Mouse (Mus musculus) CD8-positive naive resting alpha-beta T cell, adult 57 days (primary cell): ENCODE measurements around the gene Pih1d1. TPM values are rescaled to one million over a fixed set of nuclear protein-coding genes. Genes with fewer than 3 reads are reported as not detected.

Experiments used
- total RNA-seq: library from RNA; stranded (reverse); gene quantifications from one replicate; pipeline ENCODE4 v1.2.4, GENCODE M21; 2023

Gene Pih1d1
- total RNA-seq = 32.4 TPM

GRCm38 (mm10) chr7:45154096-45154992, at the start of gene Pih1d1, which contains the start of gene Aldh16a1:
Pih1d1 (plus strand) TSS chr7:45154303.
Aldh16a1 (minus strand) TSS chr7:45154584.

GRCm38 (mm10) chr7:45124224-45125143, 29.6 kb upstream of the Pih1d1 start, which contains the start of gene Rps11:
Rps11 (minus strand) TSS chr7:45124439.

GRCm38 (mm10) chr7:45128624-45129246, 25.4 kb upstream of the Pih1d1 start, which contains the start of gene Rpl13a:
Rpl13a (minus strand) TSS chr7:45128761.

GRCm38 (mm10) chr7:45135993-45136567, 18.0 kb upstream of the Pih1d1 start, which contains the start of the genes Gm45713 and Flt3l:
Gm45713 (minus strand) TSS chr7:45136231.
Flt3l (minus strand) TSS chr7:45136432.

GRCm38 (mm10) chr7:45163735-45164490, 9.8 kb downstream of the Pih1d1 start, which contains the start of gene Slc17a7:
Slc17a7 (plus strand) TSS chr7:45163949.

GRCm38 (mm10) chr7:45179469-45179868, 25.4 kb downstream of the Pih1d1 start, which contains the start of gene Gfy:
Gfy (minus strand) TSS chr7:45179569.

GRCm38 (mm10) chr7:45180896-45181477, 26.9 kb downstream of the Pih1d1 start, which contains the start of gene Pth2:
Pth2 (plus strand) TSS chr7:45180995.

GRCm38 (mm10) chr7:45204380-45205143, 50.5 kb downstream of the Pih1d1 start, which contains the start of gene Ccdc155:
Ccdc155 (minus strand) TSS chr7:45204892.

Other genes starting within 250 kb of the Pih1d1 start
- gene Ap2a1, start 224.8 kb upstream of the Pih1d1 start, total RNA-seq = 88.4 TPM
- not detected for gene Tsks, start 211.1 kb upstream of the Pih1d1 start, total RNA-seq
- gene Cpt1c, start 179.5 kb upstream of the Pih1d1 start, total RNA-seq = not detected
- 147 TPM for gene Prmt1, start 167.7 kb upstream of the Pih1d1 start, total RNA-seq
- 127 TPM for gene Irf3, start 156.7 kb upstream of the Pih1d1 start, total RNA-seq
- gene Bcl2l12, start 155.6 kb upstream of the Pih1d1 start, total RNA-seq = 20.4 TPM
- 77.3 TPM for gene Scaf1, start 137.9 kb upstream of the Pih1d1 start, total RNA-seq
- 11.4 TPM for gene Rras, start 136.3 kb upstream of the Pih1d1 start, total RNA-seq
- gene Prr12, start 101.4 kb upstream of the Pih1d1 start, total RNA-seq = 65.4 TPM
- 59.3 TPM for gene Nosip, start 91.9 kb upstream of the Pih1d1 start, total RNA-seq
- 1.7 TPM for gene Prrg2, start 91.6 kb upstream of the Pih1d1 start, total RNA-seq
- 28.4 TPM for gene Rcn3, start 62.1 kb upstream of the Pih1d1 start, total RNA-seq
- 49.4 TPM for gene Fcgrt, start 50.5 kb upstream of the Pih1d1 start, total RNA-seq
- 3,136 TPM for gene Rps11, start 29.9 kb upstream of the Pih1d1 start, total RNA-seq
- gene Rpl13a, start 25.5 kb upstream of the Pih1d1 start, total RNA-seq = 5,943 TPM
- 1.6 TPM for gene Gm45713, start 18.1 kb upstream of the Pih1d1 start, total RNA-seq
- gene Flt3l, start 17.9 kb upstream of the Pih1d1 start, total RNA-seq = 167 TPM
- 60.3 TPM for gene Aldh16a1, start 281 bp downstream of the Pih1d1 start, total RNA-seq
- gene Slc17a7, start 9.6 kb downstream of the Pih1d1 start, total RNA-seq = not detected
- not detected for gene Gfy, start 25.3 kb downstream of the Pih1d1 start, total RNA-seq
- not detected for gene Pth2, start 26.7 kb downstream of the Pih1d1 start, total RNA-seq
- 0.83 TPM for gene Ccdc155, start 50.6 kb downstream of the Pih1d1 start, total RNA-seq
- gene Dkkl1, start 57.8 kb downstream of the Pih1d1 start, total RNA-seq = not detected
- not detected for gene Tead2, start 61.5 kb downstream of the Pih1d1 start, total RNA-seq
- 321 TPM for gene Cd37, start 84.8 kb downstream of the Pih1d1 start, total RNA-seq
- gene Slc6a16, start 86.8 kb downstream of the Pih1d1 start, total RNA-seq = not detected
- gene Slc6a21, start 123.2 kb downstream of the Pih1d1 start, total RNA-seq = not detected
- gene Trpm4, start 179.5 kb downstream of the Pih1d1 start, total RNA-seq = 7.7 TPM
- not detected for gene Hrc, start 181.0 kb downstream of the Pih1d1 start, total RNA-seq
- gene Ppfia3, start 212.7 kb downstream of the Pih1d1 start, total RNA-seq = 0.21 TPM
- gene Lin7b, start 216.3 kb downstream of the Pih1d1 start, total RNA-seq = 1.3 TPM
- 624 TPM for gene Snrnp70, start 241.4 kb downstream of the Pih1d1 start, total RNA-seq